Mouse (Mus musculus) heart, adult 2 months (tissue): ENCODE measurements at regions not wholly inside any gene's neighbourhood (a gene's known extent, or its start where the extent isn't known, plus 50 kb on each side); places are given as distances from the start of the nearest gene placed in this dataset.

Source experiments
- CTCF ChIP-seq: fragments of 200-600 bp; IDR thresholded peaks from 2 replicates; pipeline ENCODE4 v1.8.1; 2022; ENCODE audit warnings: antibody characterized with exemption, mild to moderate bottlenecking, moderate library complexity
- POLR2A ChIP-seq: fragments of 200-500 bp; IDR thresholded peaks from 2 replicates; pipeline ENCODE4 v1.6.1; 2011; ENCODE audit warnings: mild to moderate bottlenecking, low read depth, low read length, control low read depth; ENCODE audit not compliant: insufficient read depth

DNA sequence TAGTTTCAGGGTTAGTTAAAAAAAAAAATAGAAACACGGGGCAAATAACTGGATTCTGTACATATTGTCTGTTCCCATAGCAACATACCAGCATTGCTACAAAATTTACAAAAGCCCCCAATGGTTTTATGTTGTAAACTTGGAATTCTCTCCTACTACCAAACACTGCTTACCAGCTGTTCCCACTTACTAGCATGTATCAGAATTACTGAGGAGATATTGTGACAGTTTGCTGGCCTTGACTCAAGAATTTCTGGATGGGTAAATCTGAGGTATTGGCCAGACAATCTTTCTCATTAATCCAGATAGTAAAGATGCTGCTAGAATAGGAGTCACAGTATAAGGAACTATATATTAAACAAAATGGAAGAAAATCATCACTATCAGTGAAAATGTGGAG lies 375.2 kb upstream of the Flrt2 start:
- TF ChIP-seq CTCF (no peak), POLR2A (no peak)
